Mouse (Mus musculus): Measurements from ENCODE around the gene H60b. TPM values are rescaled to one million over a fixed set of nuclear protein-coding genes. Genes with fewer than 3 reads are reported as not detected.
"Not testable (repeated sequence)": the region's sequence is repeated elsewhere in the genome, so short reads cannot be mapped to it uniquely, and the experiment has no call there.

The H60b gene
- total and polyA plus RNA-seq, 3 experiments, result not detected

DNA sequence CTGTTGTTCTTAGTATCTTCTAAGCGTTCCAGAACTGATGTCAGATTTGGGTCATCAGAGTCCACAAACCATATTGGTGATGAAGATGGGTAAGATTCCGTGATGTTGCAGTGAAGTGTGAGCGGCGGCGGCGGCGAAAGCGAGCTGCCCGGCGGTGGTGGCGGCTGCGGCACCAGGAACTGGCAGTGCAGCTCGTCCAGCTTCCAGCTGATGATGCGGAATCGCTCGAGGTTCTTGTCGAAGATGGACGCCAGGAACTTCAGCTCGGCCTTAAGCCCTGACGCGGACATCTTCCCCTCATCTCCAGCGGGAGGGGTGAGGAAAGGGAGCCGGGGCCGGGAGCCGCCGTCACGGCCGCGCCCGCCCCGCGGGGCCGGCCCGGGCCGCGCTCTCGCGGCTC lies 4.3 kb upstream of the H60b start:
- Histone ChIP-seq H3K4me2 (ENCODE audit: insufficient read depth, low read depth, poor library complexity, severe bottlenecking) (peak overlapping the region; percentile 94), H3K9ac (ENCODE audit: insufficient read depth, low read depth) (0 out of 2 replicates have a peak overlapping the region, but pooled peaks have one; percentile 13), H3K4me3 (replicated peaks in 1 of 3; ENCODE audit: low read depth in 2 of 3, low read length in 2 of 3, poor library complexity in 1 of 3) (peak overlapping the region in 1 of 3 experiments; percentile 9)
- H3K9me3 ChIP-seq (replicated peaks; ENCODE audit: low read length); dilution Hi-C loops (cut with MboI; ENCODE audit: extremely low pct_ligation_motif_present, extremely low pct_unique_long_range_greater_than_20kb, low sequenced_read_pairs); in situ Hi-C loops (cut with MboI; ENCODE audit: low pct_ligation_motif_present, low pct_unique_long_range_greater_than_20kb, low sequenced_read_pairs); H3K4me1 ChIP-seq (ENCODE audit: control insufficient read depth in 1 of 2, insufficient read depth in 2 of 2); H3K79me2 ChIP-seq (replicated peaks; ENCODE audit: control insufficient read depth, extremely low read depth, insufficient read depth, poor library complexity, severe bottlenecking); H3K27me3 ChIP-seq (replicated peaks); H3K27ac ChIP-seq (ENCODE audit: insufficient read depth, low read depth); H3K36me3 ChIP-seq (replicated peaks in 1 of 2; ENCODE audit: control insufficient read depth in 1 of 2, insufficient read depth in 1 of 2, low read length in 1 of 2); DNase-seq (ENCODE audit: extremely low read depth): not testable (repeated sequence)

GRCm38 (mm10) chr10:22154871-22155799 lies 3.3 kb upstream of the H60b start:
- in situ Hi-C loops (cut with MboI; ENCODE audit: low pct_ligation_motif_present, low pct_unique_long_range_greater_than_20kb, low sequenced_read_pairs) (no loop called here), dilution Hi-C loops (cut with MboI; ENCODE audit: extremely low pct_ligation_motif_present, extremely low pct_unique_long_range_greater_than_20kb, low sequenced_read_pairs) (no loop called here)
- Histone ChIP-seq H3K9ac (ENCODE audit: insufficient read depth, low read depth) (no peak overlapping the region), H3K4me3 (replicated peaks in 1 of 3; ENCODE audit: low read depth in 2 of 3, low read length in 2 of 3, poor library complexity in 1 of 3) (no peak overlapping the region), H3K36me3 (replicated peaks in 1 of 2; ENCODE audit: control insufficient read depth in 1 of 2, insufficient read depth in 1 of 2, low read length in 1 of 2) (no peaks in the 10 kb centered on the region), H3K27ac (ENCODE audit: insufficient read depth, low read depth) (no peak overlapping the region), H3K4me1 (ENCODE audit: control insufficient read depth in 1 of 2, insufficient read depth in 2 of 2) (peaks cover 0 to 3% of the 10 kb centered on the region in 2 experiments; a peak in 1 of 4 replicates), H3K79me2 (replicated peaks; ENCODE audit: control insufficient read depth, extremely low read depth, insufficient read depth, poor library complexity, severe bottlenecking) (no peaks in the 10 kb centered on the region), H3K4me2 (ENCODE audit: insufficient read depth, low read depth, poor library complexity, severe bottlenecking) (no peak overlapping the region), H3K9me3 (replicated peaks; ENCODE audit: low read length) (no peaks in the 10 kb centered on the region), H3K27me3 (replicated peaks) (peaks cover 9% of the 10 kb centered on the region)
- DNase-seq (ENCODE audit: extremely low read depth), result no peak
- no peak for TF ChIP-seq TCF12 (IDR thresholded peaks at IDR 0.05; ENCODE audit: low read depth, low read length)
- TF ChIP-seq JUN (IDR thresholded peaks at IDR 0.05; ENCODE audit: insufficient read depth, low read depth, low read length), result no peak
- no peak for TF ChIP-seq USF2 (conservative IDR thresholded peaks at IDR 0.05; ENCODE audit: low read depth, low read length)
- TF ChIP-seq GABPA (IDR thresholded peaks at IDR 0.05; ENCODE audit: insufficient replicate concordance, low read depth, low read length), result no peak
- TF ChIP-seq RCOR1 (conservative IDR thresholded peaks at IDR 0.05; ENCODE audit: low read depth, low read length), result no peak
- no peak for TF ChIP-seq SMC3 (IDR thresholded peaks at IDR 0.05; ENCODE audit: low read depth, low read length)
- TF ChIP-seq SIN3A (IDR thresholded peaks at IDR 0.05; ENCODE audit: low read length), result no peak
- TF ChIP-seq ZNF384 (IDR thresholded peaks at IDR 0.05; ENCODE audit: low read depth, low read length), result no peak
- TF ChIP-seq ETS1 (conservative IDR thresholded peaks at IDR 0.05; ENCODE audit: low read depth, low read length), result no peak
- no peak for TF ChIP-seq ELF1 (IDR thresholded peaks at IDR 0.05; ENCODE audit: low read depth, low read length)
- TF ChIP-seq CHD2 (IDR thresholded peaks at IDR 0.05; ENCODE audit: low read length), result no peak
- no peak for TF ChIP-seq EP300 (IDR thresholded peaks at IDR 0.05; ENCODE audit: low read length)
- TF ChIP-seq TBP (conservative IDR thresholded peaks at IDR 0.05; ENCODE audit: low read depth, low read length), result no peak
- TF ChIP-seq MAZ (IDR thresholded peaks at IDR 0.05; ENCODE audit: low read depth, low read length), result no peak
- TF ChIP-seq NELFE (IDR thresholded peaks at IDR 0.05; ENCODE audit: low read depth, low read length), result no peak
- TF ChIP-seq MAFK (IDR thresholded peaks at IDR 0.05; ENCODE audit: insufficient replicate concordance, low read length), result no peak
- TF ChIP-seq RAD21 (IDR thresholded peaks at IDR 0.05; ENCODE audit: low read depth, low read length), result no peak
- TF ChIP-seq UBTF (IDR thresholded peaks at IDR 0.05; ENCODE audit: low read depth, low read length), result no peak
- no peak for TF ChIP-seq ZKSCAN1 (IDR thresholded peaks at IDR 0.05; ENCODE audit: borderline replicate concordance, low read depth, low read length)
- TF ChIP-seq ZMIZ1 (IDR thresholded peaks at IDR 0.05; ENCODE audit: low read depth, low read length), result no peak
